Mouse (Mus musculus) ZHBTc4 (cell line): ENCODE data around the gene E2f2.

Experiments used
- DNase-seq: peaks from one replicate; pipeline ENCODE4 v3.0.0-alpha.2; 2011; ENCODE audit warnings: low read depth, low spot score

The E2f2 gene

GRCm38 (mm10) chr4:136199562-136200292 is 27.5 kb downstream of the E2f2 start:
- peak; percentile 59 for DNase-seq

- DNase-seq: peak; percentile 89
Measured at GRCm38 (mm10) chr4:136202509-136202908, 30.3 kb downstream of the E2f2 start.

- DNase-seq: no peak
Measured at GRCm38 (mm10) chr4:136204775-136205174, 32.6 kb downstream of the E2f2 start.

- peak; percentile 98 for DNase-seq
Measured at GRCm38 (mm10) chr4:136206033-136206893, 34.1 kb downstream of the E2f2 start, which contains the start of gene Asap3. Asap3 (plus strand) TSS chr4:136206365.

GRCm38 (mm10) chr4:136206943-136207342 is 34.7 kb downstream of the E2f2 start:
- DNase-seq: peak; percentile 83

- DNase-seq: no peak
Measured at GRCm38 (mm10) chr4:136210931-136211330, 38.7 kb downstream of the E2f2 start.

- no peak for DNase-seq
Measured at GRCm38 (mm10) chr4:136213629-136214028, 41.4 kb downstream of the E2f2 start.

- no peak for DNase-seq
Measured at GRCm38 (mm10) chr4:136214828-136215227, 42.6 kb downstream of the E2f2 start.

- DNase-seq: no peak
Measured at GRCm38 (mm10) chr4:136215576-136215975, 43.4 kb downstream of the E2f2 start.

GRCm38 (mm10) chr4:136217063-136217462 is 44.9 kb downstream of the E2f2 start:
- no peak for DNase-seq

- DNase-seq: no peak
Measured at GRCm38 (mm10) chr4:136218595-136219214, 46.5 kb downstream of the E2f2 start.

GRCm38 (mm10) chr4:136220133-136220775 is 48.1 kb downstream of the E2f2 start:
- DNase-seq: no peak

GRCm38 (mm10) chr4:136223549-136224239 is 51.5 kb downstream of the E2f2 start:
- no peak for DNase-seq

GRCm38 (mm10) chr4:136224240-136224559 is 52.0 kb downstream of the E2f2 start:
- DNase-seq: no peak

- DNase-seq: peak; percentile 90
Measured at GRCm38 (mm10) chr4:136224677-136225460, 52.7 kb downstream of the E2f2 start.

GRCm38 (mm10) chr4:136227408-136227807 is 55.2 kb downstream of the E2f2 start:
- no peak for DNase-seq

GRCm38 (mm10) chr4:136228640-136229039 is 56.4 kb downstream of the E2f2 start:
- peak; percentile 35 for DNase-seq

GRCm38 (mm10) chr4:136238669-136239068 is 66.5 kb downstream of the E2f2 start:
- no peak for DNase-seq

GRCm38 (mm10) chr4:136239111-136239510 is 66.9 kb downstream of the E2f2 start:
- DNase-seq: no peak

- DNase-seq: peak; percentile 89
Measured at GRCm38 (mm10) chr4:136239622-136240021, 67.4 kb downstream of the E2f2 start.
